Mouse (Mus musculus): ENCODE results near the gene Tcta. TPM values are rescaled to one million over a fixed set of nuclear protein-coding genes. Genes with fewer than 3 reads are reported as not detected.

Tcta gene
- polyA plus RNA-seq, 1 experiment from 2014 or later = 20.1 TPM

DNA sequence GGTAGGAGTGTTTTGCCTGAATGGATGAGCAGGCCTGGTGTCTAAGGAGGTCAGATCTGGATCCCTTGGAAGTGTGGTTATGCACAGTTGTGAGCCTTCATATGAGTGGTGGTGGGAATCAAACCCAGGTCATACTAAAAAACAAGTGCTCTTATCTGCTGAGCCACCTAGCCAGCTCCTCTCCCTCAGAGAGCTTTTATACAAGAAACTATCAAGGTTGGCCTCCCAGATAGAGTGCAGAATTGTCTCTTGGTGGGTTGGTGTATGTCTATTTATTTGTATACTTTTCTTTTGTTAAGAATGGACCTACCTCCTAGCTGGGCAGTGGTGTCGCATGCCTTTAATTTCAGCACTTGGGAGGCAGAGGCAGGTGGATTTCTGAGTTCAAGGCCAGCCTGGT is 37.9 kb upstream of the Tcta start:
- Histone ChIP-seq H3K27me3 (ENCODE audit: insufficient read depth, low read length) (no peaks in the 10 kb centered on the region), H3K27ac (ENCODE audit: low read depth) (no peak overlapping the region), H3K36me3 (ENCODE audit: insufficient read depth) (peaks cover 5% of the 10 kb centered on the region; the same call in 1 of the 2 replicates), H3K4me3 (ENCODE audit: low read depth, low read length) (no peak overlapping the region), H3K4me2 (no peak overlapping the region), H3K4me1 (ENCODE audit: insufficient read depth) (peaks cover 7% of the 10 kb centered on the region), H3K9ac (no peak overlapping the region), H3K9me3 (ENCODE audit: low read depth, low read length) (no peaks in the 10 kb centered on the region)
- no peak for TF ChIP-seq CTCF (IDR thresholded peaks at IDR 0.05; ENCODE audit: low read depth)
- no peak for ATAC-seq (ENCODE audit: insufficient read depth)
- WGBS = 77% methylated on average over 1 of the region's 1 CpGs
- DNase-seq = no peak

DNA sequence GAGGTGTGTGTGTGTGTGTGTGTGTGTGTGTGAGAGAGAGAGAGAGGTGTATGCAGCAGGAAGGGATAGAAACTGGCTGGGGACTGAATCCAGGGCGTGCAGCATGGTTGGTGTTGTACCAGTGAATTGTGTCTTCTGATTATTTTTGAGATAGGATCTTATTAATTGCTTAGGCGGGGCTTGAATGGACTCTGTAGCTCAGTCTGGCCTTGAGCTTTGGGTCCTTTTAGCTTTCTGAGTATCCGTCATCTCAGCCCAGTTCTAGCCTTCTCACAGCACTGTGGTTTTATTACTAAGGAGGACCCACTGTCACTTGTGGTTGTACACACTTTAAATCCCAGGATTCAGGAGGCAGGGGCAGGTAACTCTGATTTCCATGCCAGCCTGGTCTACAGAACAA is 37.4 kb upstream of the Tcta start:
- ATAC-seq (ENCODE audit: insufficient read depth) (no peak), DNase-seq (no peak)
- Histone ChIP-seq H3K36me3 (ENCODE audit: insufficient read depth) (peaks cover 6% of the 10 kb centered on the region), H3K9ac (no peak overlapping the region), H3K4me3 (ENCODE audit: low read depth, low read length) (no peak overlapping the region), H3K27me3 (ENCODE audit: insufficient read depth, low read length) (no peaks in the 10 kb centered on the region), H3K9me3 (ENCODE audit: low read depth, low read length) (no peaks in the 10 kb centered on the region), H3K27ac (ENCODE audit: low read depth) (no peak overlapping the region), H3K4me1 (ENCODE audit: insufficient read depth) (peaks cover 3% of the 10 kb centered on the region), H3K4me2 (no peak overlapping the region)
- WGBS = 74% methylated on average over 3 of the region's 3 CpGs
- TF ChIP-seq CTCF (IDR thresholded peaks at IDR 0.05; ENCODE audit: low read depth) = no peak

DNA sequence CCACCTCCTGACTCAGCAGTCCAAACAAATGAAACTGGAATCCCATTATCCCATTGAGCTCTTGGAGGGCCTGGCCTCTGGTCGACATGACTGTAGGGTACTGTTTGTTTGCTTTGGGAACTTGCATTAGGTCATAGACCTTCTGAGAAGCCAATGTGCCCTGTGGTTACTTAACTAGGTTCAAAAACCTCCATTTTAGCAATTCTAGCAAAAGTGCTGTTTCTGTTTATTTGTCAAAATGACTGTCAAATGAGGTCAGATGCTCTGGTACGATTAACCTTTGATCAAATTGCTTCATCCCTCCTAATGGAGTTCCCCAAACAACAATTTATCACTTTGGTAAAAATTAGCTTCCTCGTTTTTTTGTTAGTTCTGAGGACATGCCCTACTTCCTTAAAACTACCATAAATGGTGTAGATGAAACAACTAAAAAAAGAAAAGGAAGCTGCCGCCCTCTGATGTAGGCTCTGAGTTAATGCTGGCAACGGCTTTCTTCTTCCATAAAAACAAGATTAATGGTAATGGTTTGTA is 36.4 kb upstream of the Tcta start:
- WGBS = 23% methylated on average over 5 of the region's 5 CpGs
- H3K27me3 ChIP-seq (ENCODE audit: insufficient read depth, low read length) = no peaks in the 10 kb centered on the region
- H3K4me2 ChIP-seq = 0 out of 2 replicates have a peak overlapping the region, but pooled peaks have one; percentile 85
- no peak overlapping the region for H3K9ac ChIP-seq
- no peaks in the 10 kb centered on the region for H3K9me3 ChIP-seq (ENCODE audit: low read depth, low read length)
- ATAC-seq (ENCODE audit: insufficient read depth) = no peak
- H3K27ac ChIP-seq (ENCODE audit: low read depth) = peak overlapping the region; percentile 54; the same call in 1 of the 2 replicates
- peak; percentile 20 for DNase-seq
- H3K36me3 ChIP-seq (ENCODE audit: insufficient read depth) = peaks cover 14% of the 10 kb centered on the region
- no peak overlapping the region for H3K4me3 ChIP-seq (ENCODE audit: low read depth, low read length)
- no peak for TF ChIP-seq CTCF (IDR thresholded peaks at IDR 0.05; ENCODE audit: low read depth)
- H3K4me1 ChIP-seq (ENCODE audit: insufficient read depth) = peaks cover 3% of the 10 kb centered on the region

DNA sequence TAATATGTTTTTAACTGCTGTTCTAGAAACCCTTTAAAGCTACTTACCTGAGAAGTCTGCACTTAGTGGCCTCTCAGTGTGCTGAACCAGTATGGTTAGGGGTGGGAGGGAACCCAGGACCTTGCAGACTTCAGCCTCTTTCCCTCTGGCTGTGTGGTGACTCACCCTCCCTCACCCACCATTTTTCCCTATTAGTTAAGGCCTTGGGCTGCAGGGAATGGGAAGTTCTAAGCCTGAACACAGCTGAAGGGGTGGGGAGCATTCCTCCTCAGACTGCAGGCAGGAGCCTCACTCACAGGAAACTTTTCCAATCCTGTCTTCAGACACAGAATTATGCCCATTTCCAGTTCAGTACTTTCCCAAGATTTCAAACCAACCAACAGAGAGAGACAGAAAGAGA is 35.8 kb upstream of the Tcta start:
- ATAC-seq (ENCODE audit: insufficient read depth) = no peak
- H3K36me3 ChIP-seq (ENCODE audit: insufficient read depth) = peaks cover 14% of the 10 kb centered on the region
- TF ChIP-seq CTCF (IDR thresholded peaks at IDR 0.05; ENCODE audit: low read depth) = no peak
- H3K4me3 ChIP-seq (ENCODE audit: low read depth, low read length) = no peak overlapping the region
- H3K27me3 ChIP-seq (ENCODE audit: insufficient read depth, low read length) = no peaks in the 10 kb centered on the region
- no peaks in the 10 kb centered on the region for H3K9me3 ChIP-seq (ENCODE audit: low read depth, low read length)
- peaks cover 3% of the 10 kb centered on the region for H3K4me1 ChIP-seq (ENCODE audit: insufficient read depth)
- H3K4me2 ChIP-seq = peak overlapping the region; percentile 85; the same call in 1 of the 2 replicates
- peak overlapping the region; percentile 13; the same call in 1 of the 2 replicates for H3K9ac ChIP-seq
- H3K27ac ChIP-seq (ENCODE audit: low read depth) = peak overlapping the region; percentile 65
- DNase-seq = no peak

DNA sequence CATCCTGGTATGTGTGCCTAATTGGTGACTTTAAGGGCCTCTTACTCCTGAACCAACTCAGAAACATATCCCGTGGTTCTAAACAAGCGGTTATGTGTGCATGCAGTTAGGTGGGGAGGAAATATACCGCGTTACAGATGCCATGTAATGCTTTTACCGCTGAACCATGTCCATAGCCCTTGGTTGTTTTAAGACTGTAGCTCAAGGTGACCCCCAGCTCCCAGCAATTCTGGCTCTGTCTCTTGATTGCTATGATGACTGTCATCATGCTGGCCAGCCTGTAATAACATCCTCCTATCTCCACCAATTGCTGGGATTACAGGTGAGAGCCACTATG is 35.1 kb upstream of the Tcta start:
- no peaks in the 10 kb centered on the region for H3K27me3 ChIP-seq (ENCODE audit: insufficient read depth, low read length)
- H3K9ac ChIP-seq = peak overlapping the region; percentile 13; the same call in 1 of the 2 replicates
- ATAC-seq (ENCODE audit: insufficient read depth) (no peak), DNase-seq (no peak)
- no peaks in the 10 kb centered on the region for H3K9me3 ChIP-seq (ENCODE audit: low read depth, low read length)
- H3K36me3 ChIP-seq (ENCODE audit: insufficient read depth) = peaks cover 20% of the 10 kb centered on the region
- peaks cover 3% of the 10 kb centered on the region for H3K4me1 ChIP-seq (ENCODE audit: insufficient read depth)
- peak overlapping the region; percentile 85 for H3K4me2 ChIP-seq
- no peak for TF ChIP-seq CTCF (IDR thresholded peaks at IDR 0.05; ENCODE audit: low read depth)
- 86% methylated on average over 5 of the region's 5 CpGs for WGBS
- 0 out of 2 replicates have a peak overlapping the region, but pooled peaks have one; percentile 81 for H3K4me3 ChIP-seq (ENCODE audit: low read depth, low read length)
- peak overlapping the region; percentile 65 for H3K27ac ChIP-seq (ENCODE audit: low read depth)

DNA sequence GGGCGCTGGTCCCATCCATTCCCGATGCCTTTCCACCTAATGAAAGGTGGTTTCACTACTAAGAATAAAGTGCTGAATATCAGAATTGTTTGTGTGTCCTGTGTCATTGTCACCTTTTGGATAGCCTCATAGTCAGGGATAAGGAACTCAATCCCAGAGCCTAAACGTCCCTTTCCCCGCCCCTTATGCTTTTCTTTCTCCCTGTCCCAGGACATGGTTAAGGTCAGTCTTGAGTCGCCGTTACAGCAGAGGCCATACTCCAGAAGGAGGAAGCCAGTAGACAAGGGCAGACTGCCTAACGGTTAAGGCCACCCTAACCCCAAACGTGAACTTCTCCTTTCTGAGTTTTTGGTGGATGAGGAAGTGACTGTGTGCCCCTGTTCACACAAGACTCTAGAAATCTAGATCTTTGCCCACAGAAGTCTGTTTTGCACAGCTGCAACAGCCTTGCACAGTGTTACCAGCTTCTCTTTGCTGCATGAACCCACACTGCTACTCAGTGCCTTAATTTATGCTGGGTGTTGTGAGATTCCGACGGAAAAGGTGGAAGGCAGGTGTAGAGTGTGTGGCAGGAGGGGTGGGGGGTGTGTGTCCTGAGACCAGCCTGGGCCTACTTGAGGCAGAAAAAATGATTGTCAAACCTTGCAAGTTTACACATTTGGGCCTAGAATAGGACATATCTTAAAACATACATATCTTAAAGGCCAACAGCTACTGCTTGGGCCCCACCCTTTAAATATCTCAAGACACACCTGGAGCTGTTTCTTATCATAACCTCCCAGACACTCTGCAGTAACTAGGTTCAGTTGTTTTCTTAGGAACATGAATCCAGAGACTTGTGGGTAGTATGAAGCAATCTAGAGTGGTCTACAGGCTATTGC is 34.5 kb upstream of the Tcta start:
- H3K9ac ChIP-seq = peak overlapping the region; percentile 87
- peak overlapping the region; percentile 81 for H3K4me3 ChIP-seq (ENCODE audit: low read depth, low read length)
- WGBS = 41% methylated on average over 10 of the region's 10 CpGs
- ATAC-seq (ENCODE audit: insufficient read depth) (no peak), DNase-seq (peak; percentile 9)
- peaks cover 3% of the 10 kb centered on the region for H3K4me1 ChIP-seq (ENCODE audit: insufficient read depth)
- no peak for TF ChIP-seq CTCF (IDR thresholded peaks at IDR 0.05; ENCODE audit: low read depth)
- H3K27me3 ChIP-seq (ENCODE audit: insufficient read depth, low read length) = no peaks in the 10 kb centered on the region
- H3K9me3 ChIP-seq (ENCODE audit: low read depth, low read length) = no peaks in the 10 kb centered on the region
- H3K36me3 ChIP-seq (ENCODE audit: insufficient read depth) = peaks cover 26% of the 10 kb centered on the region
- peak overlapping the region; percentile 85 for H3K4me2 ChIP-seq
- H3K27ac ChIP-seq (ENCODE audit: low read depth) = peak overlapping the region; percentile 96

DNA sequence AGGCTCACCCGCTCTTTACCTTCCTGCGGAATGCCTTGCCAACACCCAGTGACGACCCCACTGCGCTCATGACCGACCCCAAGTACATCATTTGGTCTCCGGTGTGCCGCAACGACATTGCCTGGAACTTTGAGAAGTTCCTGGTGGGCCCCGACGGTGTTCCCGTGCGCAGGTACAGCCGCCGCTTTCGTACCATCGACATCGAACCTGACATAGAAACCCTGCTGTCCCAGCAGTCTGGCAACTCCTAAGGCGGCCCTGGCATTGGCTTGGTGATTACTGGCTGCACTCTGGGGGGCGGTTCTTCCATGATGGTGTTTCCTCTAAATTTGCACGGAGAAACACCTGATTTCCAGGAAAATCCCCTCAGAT is 33.9 kb upstream of the Tcta start:
- DNase-seq (peak; percentile 27), ATAC-seq (ENCODE audit: insufficient read depth) (no peak)
- Histone ChIP-seq H3K4me3 (ENCODE audit: low read depth, low read length) (peak overlapping the region; percentile 81), H3K36me3 (ENCODE audit: insufficient read depth) (peaks cover 32% of the 10 kb centered on the region), H3K4me1 (ENCODE audit: insufficient read depth) (peaks cover 3% of the 10 kb centered on the region), H3K9me3 (ENCODE audit: low read depth, low read length) (no peaks in the 10 kb centered on the region), H3K27ac (ENCODE audit: low read depth) (peak overlapping the region; percentile 96), H3K27me3 (ENCODE audit: insufficient read depth, low read length) (no peaks in the 10 kb centered on the region), H3K9ac (peak overlapping the region; percentile 87), H3K4me2 (peak overlapping the region; percentile 85)
- WGBS = 8% methylated on average over 20 of the region's 20 CpGs
- TF ChIP-seq CTCF (IDR thresholded peaks at IDR 0.05; ENCODE audit: low read depth) = no peak
